Mouse (Mus musculus) T-cell, adult 2 months (primary cell): ENCODE measurements around the gene Rragc.

Source experiments
- DNase-seq: peaks from one replicate; pipeline ENCODE4 v3.0.0; 2022; ENCODE audit warnings: low spot score

Gene Rragc

DNA sequence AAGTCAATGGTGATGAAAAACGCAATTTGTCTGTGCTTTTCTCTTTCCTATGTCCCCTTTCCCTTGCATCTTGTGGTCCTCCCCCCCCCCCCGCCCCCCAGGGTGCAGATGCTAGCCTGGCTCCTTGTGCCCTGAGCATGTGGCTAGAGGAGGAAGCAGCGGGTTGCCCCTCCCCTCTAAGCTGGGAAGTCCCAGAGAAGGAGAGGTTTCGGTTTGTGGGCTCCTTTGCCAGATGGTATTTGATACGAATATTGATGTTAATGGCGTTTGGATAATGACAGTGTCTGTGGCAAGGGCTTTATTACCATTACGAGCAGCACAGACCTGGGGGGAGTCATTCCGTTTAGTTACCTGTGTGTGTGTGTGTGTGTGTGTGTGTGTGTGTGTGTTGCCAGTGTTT is 34.8 kb downstream of the Rragc start:
- no peak for DNase-seq

DNA sequence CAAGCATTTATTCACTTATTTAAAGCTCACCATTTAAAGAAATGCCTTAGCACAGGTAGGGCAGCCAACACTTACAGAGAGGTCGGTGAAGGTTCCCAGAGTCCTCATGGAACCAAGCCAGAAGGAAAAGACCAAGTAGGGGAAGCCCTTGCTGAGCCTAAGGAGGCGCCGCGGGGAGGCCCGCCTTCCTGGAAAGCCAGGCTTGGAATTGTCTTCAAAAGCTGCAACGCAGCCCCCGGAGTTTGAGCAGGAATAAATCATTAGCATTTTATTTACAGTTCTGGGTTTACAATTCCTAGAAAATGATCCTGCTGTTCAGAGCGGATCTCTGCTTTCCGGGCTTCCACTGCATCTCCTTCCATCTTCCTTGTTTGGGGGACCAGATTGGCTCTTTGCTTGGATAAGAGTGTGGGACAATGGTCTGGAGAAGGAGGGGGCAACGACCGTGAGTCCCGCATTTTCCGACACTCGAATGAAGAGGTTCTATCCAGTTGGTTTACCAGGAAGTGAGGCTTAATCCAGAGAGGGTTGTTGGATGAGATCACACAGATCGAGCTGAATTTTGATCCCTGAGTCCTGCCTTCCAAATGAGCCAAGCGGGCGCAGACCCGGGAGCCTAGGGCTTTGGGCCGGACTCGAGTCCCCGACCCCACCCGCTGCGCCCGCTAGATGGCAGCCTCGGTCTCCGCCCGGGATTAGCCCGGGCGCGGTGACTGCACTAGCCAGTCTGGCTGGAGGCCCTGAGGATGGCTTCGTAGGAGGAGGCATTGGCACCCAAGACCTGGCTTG is 39.7 kb downstream of the Rragc start:
- DNase-seq = peak; percentile 20

DNA sequence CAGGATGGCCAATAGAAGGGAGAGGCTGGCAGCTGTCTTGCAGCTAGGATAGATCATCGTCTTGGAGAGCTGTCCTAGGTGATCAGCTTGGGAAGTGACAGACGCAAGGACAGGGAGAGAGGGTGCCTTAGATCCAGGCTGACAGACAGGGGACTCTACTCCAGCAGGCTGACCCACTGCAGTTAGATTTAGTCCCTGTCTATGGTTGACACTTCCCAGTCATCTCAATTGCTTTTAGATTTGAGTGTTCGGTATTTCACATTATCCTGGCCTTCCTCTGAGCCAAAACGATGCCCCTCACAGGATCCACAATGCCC is 40.2 kb downstream of the Rragc start:
- DNase-seq = no peak

GRCm38 (mm10) chr4:123957891-123958290 is 40.6 kb downstream of the Rragc start:
- no peak for DNase-seq

DNA sequence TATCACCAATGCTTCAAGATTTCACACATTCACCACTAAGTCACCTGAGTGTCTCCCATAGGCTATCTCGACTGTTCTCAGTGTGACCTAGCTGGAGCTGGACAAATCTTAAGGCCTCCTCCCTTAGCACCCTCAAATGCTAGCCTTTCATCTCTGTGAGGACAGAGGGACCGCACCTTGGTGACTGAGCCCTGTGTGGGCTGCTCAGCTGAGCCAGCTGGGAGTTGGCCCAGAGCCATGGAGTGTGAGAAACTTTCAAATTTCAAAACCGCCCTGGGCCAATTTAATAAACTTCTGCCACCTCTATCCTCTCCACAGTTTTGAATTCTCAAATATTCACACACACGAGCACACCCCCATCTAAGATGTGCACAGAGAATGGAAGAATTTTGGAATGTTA is 43.7 kb downstream of the Rragc start:
- no peak for DNase-seq

GRCm38 (mm10) chr4:123962721-123963120 is 45.5 kb downstream of the Rragc start:
- no peak for DNase-seq

DNA sequence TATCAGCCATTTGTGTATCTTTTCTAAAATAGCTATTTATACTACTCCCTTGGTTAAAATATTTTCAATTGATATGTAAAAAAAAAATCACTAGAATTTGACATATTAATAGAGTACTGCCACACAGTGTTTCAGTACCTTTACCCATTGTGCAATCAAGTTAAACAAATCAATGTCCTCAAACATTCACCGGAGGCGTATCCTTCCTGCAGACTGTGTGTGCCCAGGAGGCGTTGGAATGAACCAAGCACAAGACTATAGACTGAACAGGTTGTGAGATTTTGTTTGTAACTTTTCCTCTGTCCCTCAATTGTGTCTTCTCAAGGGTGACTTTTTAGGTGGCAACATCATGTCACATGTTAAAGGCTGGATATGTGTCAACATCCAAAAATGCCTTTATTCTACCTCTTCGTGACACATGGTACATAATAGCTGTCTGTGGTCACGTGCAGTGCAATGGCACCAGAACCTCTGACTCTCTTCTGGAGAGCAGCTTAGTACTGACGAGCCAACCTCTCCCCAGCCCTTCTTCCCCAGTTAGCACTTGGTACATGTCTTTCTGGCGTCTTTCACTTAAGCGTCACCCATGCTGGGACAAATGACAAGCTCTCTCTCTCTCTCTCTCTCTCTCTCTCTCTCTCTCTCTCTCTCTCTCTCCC is 51.5 kb downstream of the Rragc start:
- no peak for DNase-seq

GRCm38 (mm10) chr4:123969458-123969857 is 52.2 kb downstream of the Rragc start:
- no peak for DNase-seq

DNA sequence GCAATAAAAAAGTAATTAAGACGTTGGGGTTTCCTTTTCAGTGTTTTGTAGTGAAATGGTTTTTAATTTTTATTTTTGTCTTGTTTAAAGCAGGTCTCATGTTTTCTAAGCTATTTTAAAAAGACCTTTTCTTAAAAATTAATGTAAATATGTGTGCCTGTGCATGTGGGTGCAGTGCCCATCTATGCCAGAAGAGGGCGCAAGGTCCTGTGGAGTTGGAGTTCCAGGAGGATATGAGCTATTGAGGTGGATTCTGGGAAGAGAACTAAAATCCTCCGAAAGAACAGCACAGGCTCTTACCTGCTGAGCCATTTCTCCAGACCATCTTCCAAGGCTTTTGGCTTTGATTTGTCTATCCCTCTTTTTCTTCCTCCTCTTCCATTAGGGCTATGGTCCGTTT is 53.8 kb downstream of the Rragc start:
- no peak for DNase-seq

- DNase-seq = no peak
These were observed 55.3 kb downstream of the Rragc start for GRCm38 (mm10) chr4:123972423-123973049.

GRCm38 (mm10) chr4:123982105-123982504 is 64.9 kb downstream of the Rragc start:
- no peak for DNase-seq
